Mouse (Mus musculus) kidney, postnatal 14 days (tissue): ENCODE data around the gene Gm28510.
"Not testable (repeated sequence)": the region's sequence is repeated elsewhere in the genome, so short reads cannot be mapped to it uniquely, and the experiment has no call there.

ENCODE experiments used
- DNase-seq: peaks from one replicate; pipeline ENCODE4 v3.0.0; 2022; ENCODE audit warnings: mixed read lengths

Gm28510 gene

DNA sequence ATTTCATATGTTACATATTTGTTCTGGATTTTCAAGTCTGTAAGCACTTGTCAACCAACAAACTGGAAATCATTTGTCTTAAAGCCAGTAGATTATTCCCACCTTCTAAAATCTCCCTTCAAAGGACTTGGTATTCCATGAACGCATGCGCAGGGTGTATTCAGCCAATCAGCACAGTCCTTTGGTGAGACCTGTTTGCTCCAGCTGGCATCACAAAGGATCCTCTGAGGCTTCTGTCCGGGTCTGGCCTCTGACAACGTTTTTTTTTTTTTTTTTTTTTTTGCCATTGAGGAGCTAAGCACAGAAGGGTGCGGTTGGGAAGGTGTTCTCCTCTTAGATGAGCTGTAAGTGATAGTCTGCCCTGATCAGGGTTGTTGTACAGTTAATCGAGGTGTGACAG lies at the start of gene Gm28510:
Gm28510 (plus strand) TSS at position 301 of the 400 bp plus-strand sequence.
- DNase-seq = not testable (repeated sequence)
